Mouse (Mus musculus): ENCODE data around the gene Galntl6.

- TF ChIP-seq ZC3H11A (IDR thresholded peaks at IDR 0.05; ENCODE audit: borderline replicate concordance, low read depth, low read length) (no peak), ZNF384 (IDR thresholded peaks at IDR 0.05; ENCODE audit: low read depth, low read length) (no peak), MAFK (IDR thresholded peaks at IDR 0.05; ENCODE audit: insufficient read depth, low read depth, low read length) (no peak), HCFC1 (IDR thresholded peaks at IDR 0.05; ENCODE audit: borderline replicate concordance, insufficient read depth, low read length) (no peak), CHD2 (IDR thresholded peaks at IDR 0.05; ENCODE audit: low read depth, low read length) (no peak)
Observed at GRCm38 (mm10) chr8:57958121-57958901, 954.1 kb downstream of the Galntl6 start.

All from ES-E14 (cell line).